Mouse (Mus musculus) ES-Bruce4 (cell line): ENCODE measurements around the gene Zc2hc1b. TPM values are rescaled to one million over a fixed set of nuclear protein-coding genes. Genes with fewer than 3 reads are reported as not detected.

Experiments
- H3K27ac ChIP-seq: 2 replicates; pipeline ENCODE4 v1.5.1; 2012; ENCODE audit warnings: low read length, inconsistent platforms; ENCODE audit not compliant: insufficient read depth
- H3K27me3 ChIP-seq: 2 replicates; pipeline ENCODE4 v1.6.1; 2012; ENCODE audit warnings: mild to moderate bottlenecking, low read length, inconsistent platforms; ENCODE audit not compliant: control insufficient read depth, poor library complexity, insufficient read depth, severe bottlenecking
- H3K36me3 ChIP-seq: 2 replicates; pipeline ENCODE4 v1.6.1; 2012; ENCODE audit warnings: inconsistent platforms, mild to moderate bottlenecking, low read length, moderate library complexity; ENCODE audit not compliant: control insufficient read depth, poor library complexity, insufficient read depth, severe bottlenecking
- H3K4me1 ChIP-seq: one replicate; pipeline ENCODE4 v1.8.1; 2011; ENCODE audit warnings: low read length; ENCODE audit not compliant: control insufficient read depth, insufficient read depth
- H3K4me3 ChIP-seq: 2 replicates; pipeline ENCODE4 v1.5.1; 2011; ENCODE audit warnings: low read depth, mild to moderate bottlenecking, low read length
- H3K9ac ChIP-seq: 2 replicates; pipeline ENCODE4 v1.6.1; 2012; ENCODE audit warnings: low read depth, mild to moderate bottlenecking, inconsistent platforms; ENCODE audit not compliant: poor library complexity, severe bottlenecking
- H3K9me3 ChIP-seq: replicated peaks from 2 replicates; pipeline ENCODE4 v1.6.1; 2012; ENCODE audit warnings: mild to moderate bottlenecking, low read length, inconsistent platforms; ENCODE audit not compliant: control insufficient read depth, poor library complexity, insufficient read depth, severe bottlenecking
- CTCF ChIP-seq: IDR thresholded peaks from one replicate; pipeline ENCODE4 v1.8.1; 2011; ENCODE audit warnings: low read depth, low read length
- EP300 ChIP-seq: IDR thresholded peaks from 2 replicates; pipeline ENCODE4 v1.6.1; 2011; ENCODE audit warnings: low read depth, low read length; ENCODE audit not compliant: insufficient read depth
- POLR2A ChIP-seq: IDR thresholded peaks from one replicate; pipeline ENCODE4 v1.8.1; 2011; ENCODE audit warnings: low read length; ENCODE audit not compliant: insufficient read depth
- polyA plus RNA-seq: library from polyadenylated mRNA; stranded (reverse); fragments of >200 nt; gene quantifications from 2 replicates; pipeline ENCODE4 v1.2.4, GENCODE M21; 2011; ENCODE audit warnings: low read depth; ENCODE audit not compliant: missing spikeins, insufficient read depth, insufficient read length

Zc2hc1b gene
- polyA plus RNA-seq, 1 experiment = not detected

GRCm38 (mm10) chr10:13168461-13168860 is 9.4 kb downstream of the Zc2hc1b start:
- Histone ChIP-seq H3K9me3 (no peaks in the 10 kb centered on the region), H3K4me3 (no peak overlapping the region), H3K27ac (no peak overlapping the region), H3K4me1 (no peaks in the 10 kb centered on the region), H3K9ac (no peak overlapping the region), H3K36me3 (no peaks in the 10 kb centered on the region), H3K27me3 (no peaks in the 10 kb centered on the region)
- no peak for TF ChIP-seq EP300
- no peak for TF ChIP-seq POLR2A
- TF ChIP-seq CTCF = no peak

GRCm38 (mm10) chr10:13162031-13162430 is 15.8 kb downstream of the Zc2hc1b start:
- Histone ChIP-seq H3K4me1 (no peaks in the 10 kb centered on the region), H3K9me3 (no peaks in the 10 kb centered on the region), H3K4me3 (no peak overlapping the region), H3K36me3 (no peaks in the 10 kb centered on the region), H3K27me3 (no peaks in the 10 kb centered on the region), H3K27ac (no peak overlapping the region), H3K9ac (no peak overlapping the region)
- no peak for TF ChIP-seq CTCF
- TF ChIP-seq EP300 = no peak
- no peak for TF ChIP-seq POLR2A

- no peak overlapping the region for H3K27ac ChIP-seq
- TF ChIP-seq CTCF (no peak), POLR2A (no peak), EP300 (no peak)
- H3K4me3 ChIP-seq = no peak overlapping the region
- no peaks in the 10 kb centered on the region for H3K9me3 ChIP-seq
- no peaks in the 10 kb centered on the region for H3K36me3 ChIP-seq
- H3K9ac ChIP-seq = no peak overlapping the region
- H3K27me3 ChIP-seq = no peaks in the 10 kb centered on the region
- H3K4me1 ChIP-seq = no peaks in the 10 kb centered on the region
These were observed 16.9 kb downstream of the Zc2hc1b start for GRCm38 (mm10) chr10:13160913-13161312.

- H3K4me1 ChIP-seq = no peaks in the 10 kb centered on the region
- no peak overlapping the region for H3K27ac ChIP-seq
- no peak for TF ChIP-seq CTCF
- TF ChIP-seq EP300 = no peak
- no peak for TF ChIP-seq POLR2A
- H3K27me3 ChIP-seq = no peaks in the 10 kb centered on the region
- H3K4me3 ChIP-seq = no peak overlapping the region
- no peak overlapping the region for H3K9ac ChIP-seq
- H3K9me3 ChIP-seq = no peaks in the 10 kb centered on the region
- H3K36me3 ChIP-seq = no peaks in the 10 kb centered on the region
These were observed 22.4 kb downstream of the Zc2hc1b start for GRCm38 (mm10) chr10:13155377-13155776.

GRCm38 (mm10) chr10:13152811-13153364 is 24.9 kb downstream of the Zc2hc1b start:
- Histone ChIP-seq H3K9me3 (no peaks in the 10 kb centered on the region), H3K27ac (no peak overlapping the region), H3K9ac (no peak overlapping the region), H3K27me3 (no peaks in the 10 kb centered on the region), H3K36me3 (no peaks in the 10 kb centered on the region), H3K4me1 (no peaks in the 10 kb centered on the region), H3K4me3 (no peak overlapping the region)
- no peak for TF ChIP-seq EP300
- no peak for TF ChIP-seq POLR2A
- TF ChIP-seq CTCF = no peak

- Histone ChIP-seq H3K4me3 (no peak overlapping the region), H3K27ac (no peak overlapping the region), H3K36me3 (no peaks in the 10 kb centered on the region), H3K4me1 (no peaks in the 10 kb centered on the region), H3K27me3 (no peaks in the 10 kb centered on the region), H3K9ac (no peak overlapping the region), H3K9me3 (no peaks in the 10 kb centered on the region)
- no peak for TF ChIP-seq EP300
- no peak for TF ChIP-seq POLR2A
- TF ChIP-seq CTCF = no peak
These were observed 26.5 kb downstream of the Zc2hc1b start for GRCm38 (mm10) chr10:13151353-13151752.

- Histone ChIP-seq H3K9ac (no peak overlapping the region), H3K27ac (no peak overlapping the region), H3K4me1 (no peaks in the 10 kb centered on the region), H3K9me3 (no peaks in the 10 kb centered on the region), H3K4me3 (no peak overlapping the region), H3K27me3 (no peaks in the 10 kb centered on the region), H3K36me3 (no peaks in the 10 kb centered on the region)
- TF ChIP-seq POLR2A (no peak), EP300 (no peak), CTCF (no peak)
These were observed 27.4 kb downstream of the Zc2hc1b start for GRCm38 (mm10) chr10:13150435-13150834.
